Mouse (Mus musculus): Measurements from ENCODE around the gene Utrn.

GRCm38 (mm10) chr10:12909179-12909578 is 40.0 kb upstream of the Utrn start:
- no peak for TF ChIP-seq CTCF (IDR thresholded peaks at IDR 0.05; ENCODE audit: extremely low read depth, insufficient read depth, low read length)
- TF ChIP-seq POLR2A (IDR thresholded peaks at IDR 0.05; ENCODE audit: extremely low read depth, insufficient read depth, low read length): no peak

All from cortical plate, adult 2 months (tissue).